In genomic region chr17:85688236-85688910, GRCm38 (mm10) we compare ENCODE assay signal across 8 mouse cellular contexts. TPM values are rescaled to one million over a fixed set of nuclear protein-coding genes. Genes with fewer than 3 reads are reported as not detected.
DNase-seq lines count a peak whose midpoint lies in the region; ATAC-seq and TF ChIP-seq lines count a peak whose summit lies in the region.

Gene Six2, minus strand, starts transcription at chr17:85688274.

- H3K4me2 ChIP-seq in forebrain, embryonic 16.5 days (ENCODE audit: low read length), result peak within 1 kb of the TSS; percentile 56
- H3K4me2 ChIP-seq in hindbrain, embryonic 12.5 days (replicated peaks), result peak within 1 kb of the TSS; percentile 62

- peak; percentile 82 for ATAC-seq in forebrain, embryonic 16.5 days
- ATAC-seq in hindbrain, embryonic 12.5 days (ENCODE audit: low FRiP score), result peak; percentile 95

- H3K4me1 ChIP-seq in testis, adult 2 months (ENCODE audit: control insufficient read depth, insufficient read depth, low read length), result peaks cover 11% of the 10 kb centered on the region
- H3K4me1 ChIP-seq in forebrain, embryonic 16.5 days (replicated peaks; ENCODE audit: control insufficient read depth, insufficient read depth, low read length), result peaks cover 18% of the 10 kb centered on the region
- H3K4me1 ChIP-seq in hindbrain, embryonic 12.5 days, result peaks cover 28% of the 10 kb centered on the region

- no peaks in the 10 kb centered on the region for H3K9me3 ChIP-seq in forebrain, embryonic 16.5 days (ENCODE audit: control insufficient read depth, low read length)
- H3K9me3 ChIP-seq in hindbrain, embryonic 12.5 days (replicated peaks), result no peaks in the 10 kb centered on the region

- no peak for DNase-seq in testis, postnatal 14 days (ENCODE audit: low spot score)
- DNase-seq in lung, adult 18-20 months, result peak; percentile 47 to 69
- peak; percentile 93 for DNase-seq in retina, postnatal 1 day
- no peak for DNase-seq in right cerebral cortex, postnatal 4 days
- DNase-seq in cerebellum, adult 11 months, result no peak

- TF ChIP-seq CTCF in testis, adult 2 months (IDR thresholded peaks at IDR 0.05; ENCODE audit: control insufficient read depth, insufficient read depth, insufficient replicate concordance, low read depth, low read length), result no peak

- WGBS in forebrain, embryonic 16.5 days, result under 1% methylated on average over 55 of the region's 55 CpGs
- under 1% methylated on average over 55 of the region's 55 CpGs for WGBS in hindbrain, embryonic 12.5 days

- H3K9ac ChIP-seq in forebrain, embryonic 16.5 days (replicated peaks; ENCODE audit: low read depth, low read length), result peak within 1 kb of the TSS; percentile 29; the same call in 1 of the 2 replicates
- H3K9ac ChIP-seq in hindbrain, embryonic 12.5 days, result peak within 1 kb of the TSS; percentile 67

- peak within 1 kb of the TSS; percentile 58 for H3K4me3 ChIP-seq in testis, adult 2 months (ENCODE audit: control insufficient read depth, low read depth, low read length)
- H3K4me3 ChIP-seq in forebrain, embryonic 16.5 days (replicated peaks; ENCODE audit: low read length), result peak within 1 kb of the TSS; percentile 44
- peak within 1 kb of the TSS; percentile 43 for H3K4me3 ChIP-seq in hindbrain, embryonic 12.5 days

- no peak for TF ChIP-seq POLR2A in testis, adult 2 months (IDR thresholded peaks at IDR 0.05; ENCODE audit: control insufficient read depth, low read depth, low read length)

- no peaks in the 10 kb centered on the region for H3K36me3 ChIP-seq in testis, adult 2 months (ENCODE audit: control insufficient read depth, insufficient read depth, low read length)
- H3K36me3 ChIP-seq in forebrain, embryonic 16.5 days (ENCODE audit: control insufficient read depth, insufficient read depth), result no peaks in the 10 kb centered on the region
- no peaks in the 10 kb centered on the region for H3K36me3 ChIP-seq in hindbrain, embryonic 12.5 days

- peaks cover 3% of the 10 kb centered on the region; the same call in 1 of the 2 replicates for H3K27me3 ChIP-seq in testis, adult 2 months (ENCODE audit: control insufficient read depth, insufficient read depth, low read length)
- peaks cover 67% of the 10 kb centered on the region for H3K27me3 ChIP-seq in forebrain, embryonic 16.5 days (replicated peaks; ENCODE audit: control insufficient read depth, insufficient read depth, low read length)
- peaks cover 95% of the 10 kb centered on the region for H3K27me3 ChIP-seq in hindbrain, embryonic 12.5 days

- no peak within 1 kb of the TSS for H3K27ac ChIP-seq in testis, adult 2 months (ENCODE audit: control insufficient read depth, insufficient read depth, low read depth, low read length)
- no peak within 1 kb of the TSS for H3K27ac ChIP-seq in forebrain, embryonic 16.5 days (ENCODE audit: low read length)
- peak within 1 kb of the TSS; percentile 79 for H3K27ac ChIP-seq in hindbrain, embryonic 12.5 days

RNA-seq across cellular contexts. Expression of gene Six2, which starts in this region (rescaled TPM):
- polyA plus RNA-seq in testis, adult 2 months (2012; rRNA removed), result 3.1 and 4.6 TPM in 2 replicates
- polyA plus RNA-seq in forebrain, embryonic 16.5 days (2015; fragmentation: Nextera tagmentation; extraction: Ambion mirVana), result 0.25 and 0.45 TPM in 2 replicates
- 12.5 and 15.3 TPM in 2 replicates for polyA plus RNA-seq in hindbrain, embryonic 12.5 days (2016; fragmentation: Nextera tagmentation; extraction: Ambion mirVana)

Comparison
In these comparisons a context has a peak if more than half of its experiments do, and no peak if none do; other contexts are left out.
1. Peak in ATAC-seq, H3K4me3 ChIP-seq, H3K9ac ChIP-seq and H3K4me2 ChIP-seq in forebrain, embryonic 16.5 days; RNA of the gene not detected or under 1 TPM.
2. DNase-seq: peak in lung, adult 18-20 months (2 of 2) and retina, postnatal 1 day (single experiment); none in testis, postnatal 14 days (single experiment), right cerebral cortex, postnatal 4 days (single experiment) and cerebellum, adult 11 months (single experiment).
3. Peak in every context shown above with its lines, with median percentiles within 50 percentile points of each other: H3K4me3 ChIP-seq.